Mouse (Mus musculus): ENCODE measurements at regions not wholly inside any gene's neighbourhood (a gene's known extent, or its start where the extent isn't known, plus 50 kb on each side); places are given as distances from the start of the nearest gene placed in this dataset.

- no peak for DNase-seq
- 0 out of 2 replicates have a peak, but pooled peaks cover 4% of the 10 kb centered on the region for H3K4me1 ChIP-seq (ENCODE audit: control insufficient read depth, insufficient read depth, low read length)
- no peak overlapping the region for H3K4me3 ChIP-seq (replicated peaks; ENCODE audit: extremely low read depth, low read depth, low read length)
- 80% methylated on average over 5 of the region's 5 CpGs for WGBS
- TF ChIP-seq CTCF (IDR thresholded peaks at IDR 0.05; ENCODE audit: insufficient read depth, low read length) (no peak), POLR2A (IDR thresholded peaks at IDR 0.05; ENCODE audit: borderline replicate concordance, extremely low read depth, low read depth, low read length) (no peak)
These were observed 124.9 kb downstream of the Cpeb2 start for GRCm38 (mm10) chr5:43357901-43358300.

- TF ChIP-seq CTCF (IDR thresholded peaks at IDR 0.05; ENCODE audit: insufficient read depth, low read length) (no peak), POLR2A (IDR thresholded peaks at IDR 0.05; ENCODE audit: borderline replicate concordance, extremely low read depth, low read depth, low read length) (no peak)
- Histone ChIP-seq H3K4me3 (replicated peaks; ENCODE audit: extremely low read depth, low read depth, low read length) (no peak overlapping the region), H3K4me1 (ENCODE audit: control insufficient read depth, insufficient read depth, low read length) (0 out of 2 replicates have a peak, but pooled peaks cover 4% of the 10 kb centered on the region)
- DNase-seq = no peak
- WGBS = 76% methylated on average over 7 of the region's 7 CpGs
These were observed 126.2 kb downstream of the Cpeb2 start for GRCm38 (mm10) chr5:43358928-43359765.

GRCm38 (mm10) chr5:43360298-43360697 is 127.3 kb downstream of the Cpeb2 start:
- H3K4me1 ChIP-seq (ENCODE audit: control insufficient read depth, insufficient read depth, low read length) = no peaks in the 10 kb centered on the region
- WGBS = 36% methylated on average over 3 of the region's 3 CpGs
- DNase-seq = peak; percentile 7
- TF ChIP-seq POLR2A (IDR thresholded peaks at IDR 0.05; ENCODE audit: borderline replicate concordance, extremely low read depth, low read depth, low read length) (no peak), CTCF (IDR thresholded peaks at IDR 0.05; ENCODE audit: insufficient read depth, low read length) (no peak)
- no peak overlapping the region for H3K4me3 ChIP-seq (replicated peaks; ENCODE audit: extremely low read depth, low read depth, low read length)

GRCm38 (mm10) chr5:43361026-43361425 is 128.1 kb downstream of the Cpeb2 start:
- no peak for DNase-seq
- Histone ChIP-seq H3K4me3 (replicated peaks; ENCODE audit: extremely low read depth, low read depth, low read length) (no peak overlapping the region), H3K4me1 (ENCODE audit: control insufficient read depth, insufficient read depth, low read length) (no peaks in the 10 kb centered on the region)
- 83% methylated on average over 1 of the region's 1 CpGs for WGBS
- TF ChIP-seq CTCF (IDR thresholded peaks at IDR 0.05; ENCODE audit: insufficient read depth, low read length) (no peak), POLR2A (IDR thresholded peaks at IDR 0.05; ENCODE audit: borderline replicate concordance, extremely low read depth, low read depth, low read length) (no peak)

GRCm38 (mm10) chr5:43372385-43372784 is 139.4 kb downstream of the Cpeb2 start:
- 73% methylated on average over 1 of the region's 1 CpGs for WGBS
- no peak for TF ChIP-seq POLR2A (IDR thresholded peaks at IDR 0.05; ENCODE audit: borderline replicate concordance, extremely low read depth, low read depth, low read length)
- TF ChIP-seq CTCF (IDR thresholded peaks at IDR 0.05; ENCODE audit: insufficient read depth, low read length) = no peak
- no peak for DNase-seq
- Histone ChIP-seq H3K4me3 (replicated peaks; ENCODE audit: extremely low read depth, low read depth, low read length) (no peak overlapping the region), H3K4me1 (ENCODE audit: control insufficient read depth, insufficient read depth, low read length) (no peaks in the 10 kb centered on the region)

GRCm38 (mm10) chr5:43384689-43385375 is 130.5 kb upstream of the C1qtnf7 start:
- Histone ChIP-seq H3K4me3 (replicated peaks; ENCODE audit: extremely low read depth, low read depth, low read length) (no peak overlapping the region), H3K4me1 (ENCODE audit: control insufficient read depth, insufficient read depth, low read length) (no peaks in the 10 kb centered on the region)
- WGBS = 68% methylated on average over 3 of the region's 3 CpGs
- TF ChIP-seq POLR2A (IDR thresholded peaks at IDR 0.05; ENCODE audit: borderline replicate concordance, extremely low read depth, low read depth, low read length) = no peak
- no peak for TF ChIP-seq CTCF (IDR thresholded peaks at IDR 0.05; ENCODE audit: insufficient read depth, low read length)
- DNase-seq = no peak

GRCm38 (mm10) chr5:43390997-43391396 is 124.3 kb upstream of the C1qtnf7 start:
- 27% methylated on average over 2 of the region's 2 CpGs for WGBS
- TF ChIP-seq POLR2A (IDR thresholded peaks at IDR 0.05; ENCODE audit: borderline replicate concordance, extremely low read depth, low read depth, low read length) (no peak), CTCF (IDR thresholded peaks at IDR 0.05; ENCODE audit: insufficient read depth, low read length) (no peak)
- DNase-seq = no peak
- Histone ChIP-seq H3K4me1 (ENCODE audit: control insufficient read depth, insufficient read depth, low read length) (no peaks in the 10 kb centered on the region), H3K4me3 (replicated peaks; ENCODE audit: extremely low read depth, low read depth, low read length) (no peak overlapping the region)

GRCm38 (mm10) chr5:43391412-43392029 is 123.8 kb upstream of the C1qtnf7 start:
- Histone ChIP-seq H3K4me3 (replicated peaks; ENCODE audit: extremely low read depth, low read depth, low read length) (no peak overlapping the region), H3K4me1 (ENCODE audit: control insufficient read depth, insufficient read depth, low read length) (no peaks in the 10 kb centered on the region)
- TF ChIP-seq CTCF (IDR thresholded peaks at IDR 0.05; ENCODE audit: insufficient read depth, low read length) = peak; percentile 79
- no peak for TF ChIP-seq POLR2A (IDR thresholded peaks at IDR 0.05; ENCODE audit: borderline replicate concordance, extremely low read depth, low read depth, low read length)
- DNase-seq = peak; percentile 15
- WGBS = 21% methylated on average over 3 of the region's 3 CpGs

GRCm38 (mm10) chr5:43392908-43393545 is 122.3 kb upstream of the C1qtnf7 start:
- no peak overlapping the region for H3K4me3 ChIP-seq (replicated peaks; ENCODE audit: extremely low read depth, low read depth, low read length)
- H3K4me1 ChIP-seq (ENCODE audit: control insufficient read depth, insufficient read depth, low read length) = no peaks in the 10 kb centered on the region
- TF ChIP-seq POLR2A (IDR thresholded peaks at IDR 0.05; ENCODE audit: borderline replicate concordance, extremely low read depth, low read depth, low read length) (no peak), CTCF (IDR thresholded peaks at IDR 0.05; ENCODE audit: insufficient read depth, low read length) (no peak)
- 66% methylated on average over 8 of the region's 8 CpGs for WGBS
- no peak for DNase-seq

Measured in lung, adult 2 months (tissue).